24 mouse cellular contexts compared by ENCODE assay signal in genomic region chr7:79861794-79862193, GRCm38 (mm10). TPM values are rescaled to one million over a fixed set of nuclear protein-coding genes. Genes with fewer than 3 reads are reported as not detected.
DNase-seq lines count a peak whose midpoint lies in the region; ATAC-seq and TF ChIP-seq lines count a peak whose summit lies in the region.
"Had no signal": no experiment of that assay in that cellular context is flagged by ENCODE, and none has a peak within 500 bp of the region (broad histone marks: within the 10 kb centered on the region; RNA-seq: fewer than 3 reads in every experiment).

No protein-coding gene starts in this region.

- TF ChIP-seq CTCF in MEL (IDR thresholded peaks at IDR 0.05 in 2 of 3, conservative IDR thresholded peaks at IDR 0.05 in 1 of 3; ENCODE audit: control insufficient read depth in 1 of 3, insufficient read depth in 1 of 3, low read depth in 2 of 3, low read length in 3 of 3, poor library complexity in 1 of 3, severe bottlenecking in 1 of 3): no peak
- no peak for TF ChIP-seq CTCF in intestine, postnatal 0 days (IDR thresholded peaks at IDR 0.05; ENCODE audit: low read depth)

- H3K9me3 ChIP-seq in intestine, embryonic 16.5 days (ENCODE audit: control insufficient read depth, low read length): no peaks in the 10 kb centered on the region
- H3K9me3 ChIP-seq in intestine, embryonic 15.5 days: no peaks in the 10 kb centered on the region
- H3K9me3 ChIP-seq in MEL (replicated peaks; ENCODE audit: insufficient read depth, low read length): no peaks in the 10 kb centered on the region
- no peaks in the 10 kb centered on the region for H3K9me3 ChIP-seq in intestine, postnatal 0 days (ENCODE audit: control insufficient read depth)
- H3K9me3 ChIP-seq: embryonic facial prominence, embryonic 12.5 days; forebrain, embryonic 13.5 days; G1E had no signal

- peak in 1 of 2 experiments; percentile 24; a peak in 1 of 4 replicates for TF ChIP-seq EP300 in MEL (IDR thresholded peaks at IDR 0.05; ENCODE audit: low read depth in 1 of 2, low read length in 2 of 2)

- no peaks in the 10 kb centered on the region for H3K36me3 ChIP-seq in intestine, embryonic 16.5 days (ENCODE audit: control insufficient read depth, insufficient read depth, low read length)
- H3K36me3 ChIP-seq in intestine, embryonic 15.5 days: no peaks in the 10 kb centered on the region
- peaks cover 0 to 29% of the 10 kb centered on the region in 2 experiments; a peak in 2 of 4 replicates for H3K36me3 ChIP-seq in MEL (ENCODE audit: control insufficient read depth in 1 of 2, insufficient read depth in 2 of 2, low read length in 2 of 2)
- H3K36me3 ChIP-seq in intestine, postnatal 0 days (ENCODE audit: control insufficient read depth, insufficient read depth): no peaks in the 10 kb centered on the region
- H3K36me3 ChIP-seq: embryonic facial prominence, embryonic 12.5 days; G1E had no signal

- H3K27me3 ChIP-seq in intestine, embryonic 16.5 days (replicated peaks; ENCODE audit: control insufficient read depth, insufficient read depth, low read length): no peaks in the 10 kb centered on the region
- H3K27me3 ChIP-seq in intestine, embryonic 15.5 days (replicated peaks): no peaks in the 10 kb centered on the region
- H3K27me3 ChIP-seq in MEL (ENCODE audit: control insufficient read depth in 1 of 2, insufficient read depth in 2 of 2, low read length in 2 of 2): no peaks in the 10 kb centered on the region; a peak in 2 of 4 replicates
- H3K27me3 ChIP-seq in intestine, postnatal 0 days (replicated peaks; ENCODE audit: control insufficient read depth, insufficient read depth, low read length): no peaks in the 10 kb centered on the region
- H3K27me3 ChIP-seq: embryonic facial prominence, embryonic 12.5 days; forebrain, embryonic 13.5 days had no signal

- WGBS in intestine, embryonic 16.5 days: 84% methylated on average over 8 of the region's 8 CpGs
- whole genome bisulfite sequencing in intestine, embryonic 15.5 days: 83% methylated on average over 8 of the region's 8 CpGs
- WGBS in intestine, postnatal 0 days: 74% methylated on average over 8 of the region's 8 CpGs

- no peak for TF ChIP-seq RAD21 in MEL (IDR thresholded peaks at IDR 0.05; ENCODE audit: low read depth, low read length)

- peak; percentile 63 for DNase-seq in MEL (ENCODE audit: low read depth, low spot score)
- peak; percentile 6 for DNase-seq in c-Kit-positive CD71-positive TER-119-negative erythroid progenitor cells, embryonic 14.5 days (ENCODE audit: low read depth)
- no peak for DNase-seq in frontal cortex, postnatal 25 days (ENCODE audit: low spot score in 2 of 2)
- no peak for DNase-seq in embryo, embryonic 10 days (ENCODE audit: low spot score)
- DNase-seq in neural tube, embryonic 10.5 days (ENCODE audit: extremely low spot score, low spot score): no peak
- DNase-seq: adrenal gland, adult 2 months; adrenal gland, postnatal 10 days; adrenal gland, postnatal 25 days; B cell, adult 2 months; cerebellum, adult 11-12 months; cerebellum, adult 2 months; cerebellum, adult 9-10 months; cerebellum, postnatal 10 days; cerebellum, postnatal 25 days; embryo, embryonic 11 days had no signal

- ATAC-seq in intestine, embryonic 16.5 days: peak; percentile 29; the same call in 1 of the 2 replicates
- no peak; the same call in 1 of the 2 replicates for ATAC-seq in intestine, embryonic 15.5 days
- 0 out of 2 replicates have a peak, but pooled peaks have one; percentile 13 for ATAC-seq in intestine, postnatal 0 days
- ATAC-seq: CD4-positive, CD25-positive, alpha-beta regulatory T cell, adult 4 months; forebrain, embryonic 13.5 days; forebrain, embryonic 16.5 days had no signal

- H3K4me2 ChIP-seq in intestine, embryonic 16.5 days (ENCODE audit: low read depth, low read length): no peak overlapping the region
- H3K4me2 ChIP-seq in intestine, embryonic 15.5 days (replicated peaks): no peak overlapping the region
- H3K4me2 ChIP-seq in intestine, postnatal 0 days (replicated peaks; ENCODE audit: low read depth): no peak overlapping the region
- H3K4me2 ChIP-seq: embryonic facial prominence, embryonic 12.5 days; forebrain, embryonic 13.5 days had no signal

- H3K4me1 ChIP-seq in intestine, embryonic 16.5 days (ENCODE audit: control insufficient read depth, insufficient read depth, low read length): peaks cover 8% of the 10 kb centered on the region
- peaks cover 6% of the 10 kb centered on the region for H3K4me1 ChIP-seq in intestine, embryonic 15.5 days (replicated peaks)
- peaks cover 5 to 41% of the 10 kb centered on the region in 2 experiments for H3K4me1 ChIP-seq in MEL (ENCODE audit: control insufficient read depth in 1 of 2, insufficient read depth in 2 of 2, low read length in 2 of 2)
- H3K4me1 ChIP-seq in intestine, postnatal 0 days (replicated peaks; ENCODE audit: control insufficient read depth, insufficient read depth, low read length): no peaks in the 10 kb centered on the region

- TF ChIP-seq POLR2A in MEL (IDR thresholded peaks at IDR 0.05; ENCODE audit: control insufficient read depth in 1 of 2, insufficient read depth in 1 of 2, low read depth in 1 of 2, low read length in 2 of 2, poor library complexity in 1 of 2): no peak

- H3K79me2 ChIP-seq in MEL (ENCODE audit: control insufficient read depth, insufficient read depth, low read length, poor library complexity): no peaks in the 10 kb centered on the region

- no peak overlapping the region for H3K4me3 ChIP-seq in intestine, embryonic 16.5 days (ENCODE audit: low read length)
- no peak overlapping the region for H3K4me3 ChIP-seq in intestine, embryonic 15.5 days (replicated peaks)
- H3K4me3 ChIP-seq in MEL (ENCODE audit: control insufficient read depth in 1 of 2, insufficient read depth in 1 of 2, low read depth in 2 of 2, low read length in 2 of 2): no peak overlapping the region
- no peak overlapping the region for H3K4me3 ChIP-seq in intestine, postnatal 0 days (ENCODE audit: low read depth, low read length)
- H3K4me3 ChIP-seq: embryonic facial prominence, embryonic 12.5 days; forebrain, embryonic 13.5 days had no signal

- H3K9ac ChIP-seq in intestine, embryonic 16.5 days (ENCODE audit: low read depth, low read length): no peak overlapping the region
- no peak overlapping the region for H3K9ac ChIP-seq in intestine, embryonic 15.5 days
- H3K9ac ChIP-seq in MEL (ENCODE audit: control insufficient read depth, low read depth, low read length, poor library complexity, severe bottlenecking): no peak overlapping the region
- no peak overlapping the region for H3K9ac ChIP-seq in intestine, postnatal 0 days (ENCODE audit: low read depth, low read length)
- H3K9ac ChIP-seq: embryonic facial prominence, embryonic 12.5 days; forebrain, embryonic 13.5 days had no signal

- H3K27ac ChIP-seq in intestine, embryonic 16.5 days (ENCODE audit: low read length): no peak overlapping the region
- no peak overlapping the region for H3K27ac ChIP-seq in intestine, embryonic 15.5 days
- no peak overlapping the region for H3K27ac ChIP-seq in MEL (ENCODE audit: control insufficient read depth, low read depth, low read length)
- no peak overlapping the region for H3K27ac ChIP-seq in intestine, postnatal 0 days (ENCODE audit: low read depth, low read length)
- H3K27ac ChIP-seq: embryonic facial prominence, embryonic 12.5 days; forebrain, embryonic 13.5 days had no signal

TF ChIP-seq in MEL, 35 proteins besides CTCF, POLR2A, EP300 and RAD21 (continues in another document):
- TF ChIP-seq E2F4 (IDR thresholded peaks at IDR 0.05; ENCODE audit: borderline replicate concordance, low read depth, low read length) (no peak), SMC3 (IDR thresholded peaks at IDR 0.05; ENCODE audit: low read depth, low read length) (no peak), MAX (IDR thresholded peaks at IDR 0.05; ENCODE audit: low read length) (no peak), ZMIZ1 (IDR thresholded peaks at IDR 0.05; ENCODE audit: low read depth, low read length) (no peak), KAT2A (conservative IDR thresholded peaks at IDR 0.05; ENCODE audit: low read depth, low read length) (no peak), MEF2A (IDR thresholded peaks at IDR 0.05; ENCODE audit: extremely low read depth, insufficient replicate concordance, low read depth, low read length, poor library complexity, severe bottlenecking) (no peak), HCFC1 (IDR thresholded peaks at IDR 0.05; ENCODE audit: low read depth, low read length) (no peak), CHD1 (IDR thresholded peaks at IDR 0.05; ENCODE audit: low read depth, low read length) (no peak), ETS1 (IDR thresholded peaks at IDR 0.05; ENCODE audit: low read depth, low read length) (peak; percentile 85), NELFE (IDR thresholded peaks at IDR 0.05; ENCODE audit: low read depth, low read length) (no peak), UBTF (IDR thresholded peaks at IDR 0.05; ENCODE audit: borderline replicate concordance, insufficient read depth, low read depth, low read length) (no peak), JUND (IDR thresholded peaks at IDR 0.05; ENCODE audit: low read depth, low read length) (no peak), MYB (IDR thresholded peaks at IDR 0.05; ENCODE audit: low read depth, low read length) (no peak)

RNA-seq across cellular contexts. Expression of gene Anpep, which starts 0.9 kb away (rescaled TPM):
- polyA plus RNA-seq in intestine, embryonic 16.5 days (2015; fragmentation: Nextera tagmentation; extraction: Ambion mirVana): 248 and 311 TPM in 2 replicates
- 161 and 174 TPM in 2 replicates for polyA plus RNA-seq in intestine, embryonic 15.5 days (2015; fragmentation: Nextera tagmentation; extraction: Ambion mirVana)
- 7.6 and 11.2 TPM in 2 replicates for total RNA-seq in MEL (2012; rRNA removed)
- 10 to 100 TPM; 40.2 to 77.2 TPM for polyA plus RNA-seq in MEL (2012; ENCODE audit: insufficient read depth in 1 of 2, insufficient read length in 2 of 2, low read depth in 1 of 2, low replicate concordance in 2 of 2, missing spikeins in 1 of 2)
- polyA plus RNA-seq in intestine, postnatal 0 days (2015; fragmentation: Nextera tagmentation; extraction: Ambion mirVana): 476 and 488 TPM in 2 replicates
- polyA plus RNA-seq: G1E had no signal

RNA-seq across cellular contexts. Expression of gene Mesp2, which starts 51.3 kb away (rescaled TPM):
- 2.6 and 3.1 TPM in 2 replicates for polyA plus RNA-seq in intestine, embryonic 16.5 days (2015; fragmentation: Nextera tagmentation; extraction: Ambion mirVana)
- 1.3 and 2.0 TPM in 2 replicates for polyA plus RNA-seq in intestine, embryonic 15.5 days (2015; fragmentation: Nextera tagmentation; extraction: Ambion mirVana)
- total RNA-seq in MEL (2012; rRNA removed): not detected in 2 replicates
- not detected for polyA plus RNA-seq in MEL (2012; ENCODE audit: insufficient read depth in 1 of 2, insufficient read length in 2 of 2, low read depth in 1 of 2, low replicate concordance in 2 of 2, missing spikeins in 1 of 2)
- polyA plus RNA-seq in intestine, postnatal 0 days (2015; fragmentation: Nextera tagmentation; extraction: Ambion mirVana): 1.7 and 1.9 TPM in 2 replicates
- total RNA-seq: CH12.LX, G1E had no signal
- polyA plus RNA-seq: G1E had no signal

RNA-seq across cellular contexts. Expression of gene Ap3s2, which starts 58.7 kb away (rescaled TPM):
- polyA plus RNA-seq in intestine, embryonic 16.5 days (2015; fragmentation: Nextera tagmentation; extraction: Ambion mirVana): 28.9 and 30.7 TPM in 2 replicates
- polyA plus RNA-seq in intestine, embryonic 15.5 days (2015; fragmentation: Nextera tagmentation; extraction: Ambion mirVana): 27.6 and 36.8 TPM in 2 replicates
- total RNA-seq in MEL (2012; rRNA removed): 8.3 and 8.6 TPM in 2 replicates
- polyA plus RNA-seq in MEL (2012; ENCODE audit: insufficient read depth in 1 of 2, insufficient read length in 2 of 2, low read depth in 1 of 2, low replicate concordance in 2 of 2, missing spikeins in 1 of 2): 10 to 100 TPM; 18.2 to 91.2 TPM
- 21.2 and 21.3 TPM in 2 replicates for polyA plus RNA-seq in intestine, postnatal 0 days (2015; fragmentation: Nextera tagmentation; extraction: Ambion mirVana)

Comparison
In these comparisons a context has a peak if more than half of its experiments do, and no peak if none do; other contexts are left out.
1. DNase-seq: peak in MEL (single experiment) and c-Kit-positive CD71-positive TER-119-negative erythroid progenitor cells, embryonic 14.5 days (single experiment); none in frontal cortex, postnatal 25 days (0 of 2), embryo, embryonic 10 days (single experiment) and neural tube, embryonic 10.5 days (single experiment).